Mouse (Mus musculus): Measurements from ENCODE around the gene Plekhg1. TPM values are rescaled to one million over a fixed set of nuclear protein-coding genes. Genes with fewer than 3 reads are reported as not detected.

The Plekhg1 gene
- polyA plus RNA-seq (2017; shearing (Covaris generic)), result under 1 TPM in 1 of 2 experiments, not detected in 1; 0.12 TPM

GRCm38 (mm10) chr10:3740148-3740503, at the start of gene Plekhg1:
Gene Plekhg1 (plus strand): TSS chr10:3740364.

GRCm38 (mm10) chr10:3972981-3973588, 232.9 kb downstream of the Plekhg1 start, which contains the start of gene Mthfd1l:
Gene Mthfd1l (plus strand): TSS chr10:3973118.

Other genes starting within 250 kb of the Plekhg1 start
- gene Iyd, start 200.1 kb upstream of the Plekhg1 start, polyA plus RNA-seq (2017; shearing (Covaris generic)), result not detected
- 10 to 100 TPM; 17.9 to 25.6 TPM for gene Mthfd1l, start 232.8 kb downstream of the Plekhg1 start, polyA plus RNA-seq (2017; shearing (Covaris generic))

All from activated CD4-positive, CD25-positive, alpha-beta regulatory T cell (primary cell).